Mouse (Mus musculus) midbrain, postnatal 0 days (tissue): ENCODE results near the gene Gnai2. TPM values are rescaled to one million over a fixed set of nuclear protein-coding genes. Genes with fewer than 3 reads are reported as not detected.

Experiments
- ATAC-seq: fragments of 200-750 bp; cut with Nextera tagmentation; 2 replicates; pipeline ENCODE4 v1.8.0; 2017; ENCODE audit warnings: moderate number of reproducible peaks, mild to moderate bottlenecking, moderate TSS enrichment, moderate library complexity; ENCODE audit not compliant: low FRiP score
- DNase-seq: peaks from one replicate; pipeline ENCODE4 v3.0.0-alpha.2; 2015; ENCODE audit warnings: low spot score
- H3K27ac ChIP-seq: fragments of 300-500 bp; sonication (generic); 2 replicates; pipeline ENCODE4 v1.5.1; 2014; ENCODE audit warnings: low read depth, mild to moderate bottlenecking, low read length, mixed read lengths
- H3K27me3 ChIP-seq: fragments of 300-500 bp; sonication (generic); 2 replicates; pipeline ENCODE4 v1.6.1; 2014; ENCODE audit warnings: low read length, control low read depth, mixed read lengths; ENCODE audit not compliant: insufficient read depth
- H3K36me3 ChIP-seq: fragments of 300-500 bp; sonication (generic); 2 replicates; pipeline ENCODE4 v1.6.1; 2014; ENCODE audit warnings: low read length, control low read depth, mixed read lengths; ENCODE audit not compliant: insufficient read depth
- H3K4me1 ChIP-seq: fragments of 300-500 bp; sonication (generic); 2 replicates; pipeline ENCODE4 v1.6.1; 2014; ENCODE audit warnings: mild to moderate bottlenecking, control low read depth, antibody characterized with exemption, low read length, mixed read lengths; ENCODE audit not compliant: insufficient read depth
- H3K4me2 ChIP-seq: fragments of 300-500 bp; sonication (generic); 2 replicates; pipeline ENCODE4 v1.6.1; 2014; ENCODE audit warnings: low read depth, mild to moderate bottlenecking, low read length, mixed read lengths; ENCODE audit not compliant: poor library complexity, severe bottlenecking
- H3K4me3 ChIP-seq: fragments of 300-500 bp; sonication (generic); 2 replicates; pipeline ENCODE4 v1.5.1; 2014; ENCODE audit warnings: low read depth, mild to moderate bottlenecking, low read length, moderate library complexity
- H3K9ac ChIP-seq: fragments of 300-500 bp; sonication (generic); replicated peaks from 2 replicates; pipeline ENCODE4 v1.6.1; 2014; ENCODE audit warnings: mild to moderate bottlenecking, low read length, moderate library complexity, mixed read lengths; ENCODE audit not compliant: poor library complexity, severe bottlenecking
- H3K9me3 ChIP-seq: fragments of 300-500 bp; sonication (generic); 2 replicates; pipeline ENCODE4 v1.6.1; 2016; ENCODE audit warnings: low read length, control low read depth
- CTCF ChIP-seq: IDR thresholded peaks from 2 replicates; pipeline ENCODE4 v1.5.1; 2016; ENCODE audit warnings: antibody characterized with exemption, mild to moderate bottlenecking
- WGBS: fragments of 180-500 bp; shearing (Covaris S2); extraction: QIAGEN DNeasy Blood & Tissue Kit; methylation state at CpG from one replicate; pipeline ENCODE4 v1.1.7; 2014; 5-methylcytosine and 5-hydroxymethylcytosine counted together
- polyA plus RNA-seq: library from polyadenylated mRNA; unstranded; fragments of >200 nt; fragmentation: Nextera tagmentation; extraction: Ambion mirVana; gene quantifications from 2 replicates; pipeline ENCODE4 v1.2.1, GENCODE M21; 2015
- total RNA-seq: library from RNA; depleted of rRNA; stranded (reverse); fragments of >200 nt; gene quantifications from 2 replicates; pipeline ENCODE4 v1.2.3, GENCODE M21; 2014

The Gnai2 gene
- total and polyA plus RNA-seq, 2 experiments from 2014 or later: 241 to 264 TPM

DNA sequence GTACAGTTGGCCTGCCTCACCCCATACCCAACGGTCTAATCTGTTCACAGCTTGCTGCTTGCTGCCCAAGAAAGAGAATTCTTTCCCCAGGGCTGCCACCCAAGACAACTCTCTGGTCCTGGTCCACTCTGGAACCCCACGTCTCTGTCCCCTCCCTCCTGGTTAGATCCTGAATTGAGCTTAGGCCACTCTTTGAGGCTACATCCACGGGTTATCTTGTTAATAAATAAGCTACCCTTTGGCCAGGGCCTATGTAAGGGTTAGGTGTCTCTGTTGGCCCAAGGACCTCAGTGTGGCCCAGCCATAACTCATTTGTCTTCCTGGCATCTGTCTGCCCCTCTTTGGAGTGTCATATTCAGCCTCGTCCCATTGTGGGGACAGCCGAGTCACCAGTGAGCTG is 36.8 kb downstream of the Gnai2 start:
- WGBS: 86% methylated on average over 5 of the region's 5 CpGs
- H3K4me1 ChIP-seq: no peaks in the 10 kb centered on the region
- H3K27me3 ChIP-seq: no peaks in the 10 kb centered on the region
- H3K27ac ChIP-seq: no peak overlapping the region
- H3K9ac ChIP-seq: no peak overlapping the region
- H3K4me2 ChIP-seq: no peak overlapping the region
- TF ChIP-seq CTCF: no peak
- no peaks in the 10 kb centered on the region for H3K9me3 ChIP-seq
- no peak for ATAC-seq
- H3K36me3 ChIP-seq: peaks cover 7% of the 10 kb centered on the region; the same call in 1 of the 2 replicates
- no peak overlapping the region for H3K4me3 ChIP-seq
- no peak for DNase-seq

DNA sequence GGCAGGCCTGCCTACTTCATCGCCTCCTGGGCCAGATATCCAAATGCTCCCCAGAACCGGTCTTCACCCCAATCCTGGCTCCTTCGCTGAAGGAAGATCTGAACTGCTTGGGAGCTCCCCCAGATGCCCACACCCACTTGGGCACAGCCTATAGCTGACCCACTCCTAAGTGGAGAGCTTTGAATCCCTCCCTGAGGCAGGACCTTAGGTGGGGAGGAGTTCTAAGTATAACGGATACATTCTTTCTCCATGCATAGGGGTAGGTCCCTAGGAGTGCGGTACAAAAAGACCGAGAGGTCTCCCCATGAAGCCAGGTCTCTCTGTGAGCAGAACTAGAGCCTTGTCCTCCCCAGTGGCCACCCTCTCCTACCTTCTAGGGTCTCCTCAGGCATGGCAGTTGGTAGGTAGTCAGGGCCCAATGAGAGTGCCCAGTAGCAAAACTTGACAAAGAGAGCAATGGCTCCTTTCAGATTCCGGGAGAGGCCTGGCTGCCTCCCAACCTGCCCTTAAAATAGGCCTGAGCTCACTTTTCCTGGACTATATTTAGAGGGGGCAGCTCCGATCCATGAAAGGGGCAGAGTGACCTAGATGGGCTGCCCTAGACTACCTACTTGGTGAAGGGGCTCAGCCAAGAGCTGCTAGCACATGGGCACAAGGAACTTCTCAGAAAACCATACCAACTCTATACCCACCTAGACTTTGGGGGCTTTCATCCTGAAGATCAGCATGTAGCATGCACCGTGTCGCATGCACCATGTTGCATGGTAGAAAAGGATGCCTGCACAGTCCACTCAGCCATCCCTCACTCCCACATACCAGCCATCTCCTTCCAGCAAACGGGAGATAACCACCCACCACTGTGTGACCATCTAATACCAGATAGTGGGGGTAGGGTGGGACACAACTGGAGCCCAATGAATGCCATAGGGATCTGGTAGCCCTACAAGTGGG is 38.3 kb downstream of the Gnai2 start:
- Histone ChIP-seq H3K4me1 (no peaks in the 10 kb centered on the region), H3K27ac (peak overlapping the region; percentile 18; the same call in 1 of the 2 replicates), H3K9ac (no peak overlapping the region), H3K27me3 (no peaks in the 10 kb centered on the region), H3K36me3 (peaks cover 13% of the 10 kb centered on the region), H3K4me3 (no peak overlapping the region), H3K9me3 (no peaks in the 10 kb centered on the region), H3K4me2 (no peak overlapping the region)
- TF ChIP-seq CTCF: no peak
- DNase-seq (no peak), ATAC-seq (no peak)
- WGBS: 91% methylated on average over 11 of the region's 11 CpGs

DNA sequence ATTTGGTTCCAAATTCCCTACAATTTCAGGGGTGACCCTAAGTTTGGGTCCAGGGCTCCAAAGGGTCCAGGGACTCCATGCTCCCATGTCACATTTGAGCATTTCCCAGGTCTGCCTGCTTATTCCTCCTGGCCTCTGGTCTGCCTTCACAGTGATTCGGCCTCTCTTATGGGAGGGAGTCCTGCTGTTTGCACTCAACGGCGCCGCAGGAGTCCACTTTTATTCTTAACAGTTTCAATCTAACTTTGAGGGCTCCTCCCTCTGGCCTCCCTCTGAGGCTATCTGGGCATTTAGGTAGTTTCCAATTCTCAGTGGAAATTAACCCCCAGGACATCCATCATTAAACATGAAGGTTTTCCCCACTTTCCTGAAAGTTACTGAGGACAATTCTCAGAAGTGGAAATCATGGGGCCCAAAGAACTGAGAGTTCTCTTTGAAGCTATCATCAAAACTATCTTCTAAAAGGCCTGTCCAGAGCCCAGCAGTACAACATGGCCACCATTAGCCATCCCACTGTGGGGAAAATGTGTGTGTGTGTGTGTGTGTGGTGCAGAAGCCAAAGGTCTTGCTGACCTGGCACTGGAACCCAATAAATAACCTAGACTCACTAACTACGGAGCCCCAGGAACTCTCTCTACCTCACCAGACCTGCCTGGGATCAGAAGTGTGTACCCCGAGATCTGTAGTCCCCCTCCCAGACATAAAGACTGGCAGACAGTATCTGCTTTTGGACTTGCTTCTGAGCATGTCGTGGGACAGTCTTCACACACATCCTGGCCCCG is 40.7 kb downstream of the Gnai2 start:
- H3K4me2 ChIP-seq: no peak overlapping the region

DNA sequence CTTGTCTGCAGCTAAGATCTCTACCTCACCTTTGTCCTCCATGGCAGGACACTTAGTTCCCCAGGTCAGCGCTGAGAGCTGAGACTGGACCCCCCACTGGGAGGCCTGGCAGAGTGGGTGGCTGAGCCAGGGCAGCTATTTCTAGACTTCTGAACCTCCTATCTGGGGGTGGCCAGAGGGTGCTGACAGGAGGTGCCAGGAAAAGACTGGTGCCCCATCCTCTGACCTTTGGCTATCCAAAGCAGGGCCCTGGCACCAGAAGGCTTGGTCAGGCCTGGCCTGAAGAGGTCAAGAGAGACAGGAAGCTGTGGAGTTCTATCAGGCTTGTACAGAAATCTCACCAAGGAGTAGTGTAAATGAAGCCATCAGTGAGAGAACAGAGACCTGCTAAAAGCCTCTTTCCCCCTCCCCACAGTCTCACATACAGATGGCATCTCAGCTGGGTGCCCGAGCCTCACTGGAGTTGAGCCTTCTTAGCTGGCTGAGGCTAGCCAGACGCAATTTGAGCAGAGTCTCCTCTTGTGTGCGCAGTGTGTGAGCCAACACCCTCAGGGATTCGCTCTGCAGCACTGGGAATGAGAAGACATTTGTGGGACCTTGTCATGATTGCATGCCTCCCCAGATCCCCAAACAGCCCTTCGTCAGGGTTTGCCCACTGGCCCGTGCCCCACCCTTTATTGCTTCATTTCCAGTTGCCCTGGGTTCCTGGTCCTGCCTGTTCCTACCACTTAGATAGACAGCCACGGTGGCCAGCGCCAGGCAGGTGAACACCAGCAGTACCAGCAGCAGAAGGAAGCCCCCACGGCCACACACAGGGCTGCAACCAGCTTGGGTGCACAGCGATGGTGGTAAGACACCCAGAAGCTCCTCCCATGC is 41.8 kb downstream of the Gnai2 start:
- Histone ChIP-seq H3K27ac (no peak overlapping the region), H3K36me3 (peaks cover 33% of the 10 kb centered on the region), H3K27me3 (no peaks in the 10 kb centered on the region), H3K4me3 (no peak overlapping the region), H3K4me2 (no peak overlapping the region), H3K4me1 (peaks cover 7% of the 10 kb centered on the region; the same call in 1 of the 2 replicates), H3K9ac (no peak overlapping the region), H3K9me3 (no peaks in the 10 kb centered on the region)
- no peak for TF ChIP-seq CTCF
- WGBS: 71% methylated on average over 11 of the region's 11 CpGs
- DNase-seq (peak; percentile 64), ATAC-seq (no peak)

More for the DNA sequence above, 40.7 kb downstream of the Gnai2 start:
- Histone ChIP-seq H3K36me3 (peaks cover 33% of the 10 kb centered on the region), H3K4me1 (no peaks in the 10 kb centered on the region), H3K9me3 (no peaks in the 10 kb centered on the region), H3K27ac (no peak overlapping the region), H3K27me3 (no peaks in the 10 kb centered on the region), H3K9ac (no peak overlapping the region), H3K4me3 (no peak overlapping the region)
- 76% methylated on average over 8 of the region's 8 CpGs for WGBS
- no peak for DNase-seq
- no peak for ATAC-seq
- no peak for TF ChIP-seq CTCF

DNA sequence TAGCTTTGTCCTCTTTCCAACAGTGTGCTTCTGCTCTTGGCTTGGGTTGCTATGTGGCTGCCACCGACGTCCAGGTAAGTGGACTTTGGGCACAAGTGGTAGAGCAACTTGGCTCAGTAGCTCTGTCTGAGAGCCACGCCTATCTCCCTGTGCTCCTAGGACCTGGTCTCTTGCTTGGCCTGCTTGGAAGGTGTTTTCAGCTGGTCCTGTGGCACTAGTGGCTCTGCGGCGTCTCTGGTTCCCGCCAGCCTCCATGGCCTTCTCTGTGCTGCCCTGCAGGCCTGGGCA is 44.5 kb downstream of the Gnai2 start:
- no peak overlapping the region for H3K4me2 ChIP-seq
- ATAC-seq (no peak), DNase-seq (no peak)
- no peak for TF ChIP-seq CTCF
- no peak overlapping the region for H3K9ac ChIP-seq
- no peak overlapping the region for H3K4me3 ChIP-seq
- peaks cover 11% of the 10 kb centered on the region; the same call in 1 of the 2 replicates for H3K4me1 ChIP-seq
- H3K9me3 ChIP-seq: no peaks in the 10 kb centered on the region
- H3K36me3 ChIP-seq: peaks cover 33% of the 10 kb centered on the region
- no peak overlapping the region for H3K27ac ChIP-seq
- 85% methylated on average over 4 of the region's 6 CpGs for WGBS
- no peaks in the 10 kb centered on the region for H3K27me3 ChIP-seq
